In the genomic region with DNA sequence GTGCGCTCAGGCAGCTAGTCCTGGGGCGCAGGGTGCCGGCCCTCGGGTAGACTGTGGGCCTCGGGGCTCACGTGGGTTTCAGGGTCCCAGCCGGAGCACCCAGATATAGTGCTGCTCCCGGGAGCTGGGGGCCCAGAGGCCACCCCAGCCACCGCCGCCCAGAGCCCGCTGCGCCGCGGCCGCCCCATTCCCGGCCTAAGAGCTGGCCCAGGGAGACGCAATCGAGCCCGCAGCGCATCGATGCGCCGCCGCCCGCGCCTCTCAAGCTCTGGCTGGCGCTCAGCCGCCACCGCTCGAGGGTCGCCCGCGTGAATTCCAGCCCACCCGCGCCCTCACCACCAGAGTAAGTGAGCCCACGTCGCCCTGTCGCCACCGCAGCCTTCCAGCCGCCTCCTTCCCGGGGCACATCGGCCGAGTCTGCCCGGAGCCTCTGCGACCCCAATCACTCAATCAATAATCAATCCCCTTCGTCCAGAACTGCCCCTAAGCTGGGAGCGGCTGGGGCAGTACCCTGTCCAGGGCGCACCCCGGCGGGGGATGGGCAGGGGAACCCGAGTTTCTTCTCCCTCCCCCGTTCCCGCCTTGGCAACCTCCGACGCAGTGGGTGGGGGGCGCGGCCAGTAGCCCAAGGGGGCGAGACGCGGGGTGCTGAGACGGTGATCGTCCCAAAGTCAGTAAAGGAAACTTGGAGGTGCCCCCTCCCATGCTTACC, we compare ENCODE assay signal across 8 mouse cellular contexts. TPM values are rescaled to one million over a fixed set of nuclear protein-coding genes. Genes with fewer than 3 reads are reported as not detected.
DNase-seq lines count a peak whose midpoint lies in the region; ATAC-seq lines count a peak whose summit lies in the region.

No protein-coding gene starts in this region.

- no peaks in the 10 kb centered on the region for H3K36me3 ChIP-seq in forebrain, embryonic 12.5 days (replicated peaks)

- no peaks in the 10 kb centered on the region for H3K9me3 ChIP-seq in forebrain, embryonic 12.5 days

- H3K27me3 ChIP-seq in forebrain, embryonic 12.5 days = peaks cover 47% of the 10 kb centered on the region

- WGBS in forebrain, embryonic 12.5 days = under 1% methylated on average over 62 of the region's 62 CpGs

- intact Hi-C loops in heart, postnatal 14 days (cut with DNase I) = loop anchor here (10.0 kb wide), 2 partner anchors 278 to 648 kb away; no protein-coding TSS in a partner anchor

- H3K4me3 ChIP-seq in brown adipose tissue, adult 24 weeks (ENCODE audit: insufficient read depth, low read depth, low read length) = peak overlapping the region; percentile 99
- peak overlapping the region; percentile 74 for H3K4me3 ChIP-seq in forebrain, embryonic 12.5 days (replicated peaks)

- H3K4me2 ChIP-seq in forebrain, embryonic 12.5 days = peak overlapping the region; percentile 99

- peak overlapping the region; percentile 82 for H3K9ac ChIP-seq in forebrain, embryonic 12.5 days

- H3K27ac ChIP-seq in brown adipose tissue, adult 24 weeks (replicated peaks; ENCODE audit: low read depth, low read length) = peak overlapping the region; percentile 73
- H3K27ac ChIP-seq in forebrain, embryonic 12.5 days = peak overlapping the region; percentile 87

- DNase-seq in ZHBTc4 (ENCODE audit: low read depth, low spot score) (peak; percentile 87), MN1 (ENCODE audit: low spot score) (no peak)
- DNase-seq in heart, postnatal 14 days = peak; percentile 76 to 81
- peak; percentile 84 to 88 for DNase-seq in kidney, postnatal 4 days
- peak; percentile 18 for DNase-seq in lung, postnatal 25 days (ENCODE audit: low spot score)
- DNase-seq in right cerebral cortex, postnatal 10 days (ENCODE audit: low spot score in 2 of 2) = peak; percentile 71 to 76

- H3K4me1 ChIP-seq in brown adipose tissue, adult 24 weeks (ENCODE audit: control insufficient read depth, insufficient read depth, insufficient read length, low read length) = no peaks in the 10 kb centered on the region
- peaks cover 33% of the 10 kb centered on the region for H3K4me1 ChIP-seq in forebrain, embryonic 12.5 days

- ATAC-seq in forebrain, embryonic 12.5 days (ENCODE audit: low FRiP score) = peak; percentile 57

RNA-seq across cellular contexts. Expression of a gene that starts 1.4 kb away (rescaled TPM):
- 0.58 and 0.79 TPM in 2 replicates for polyA plus RNA-seq in brown adipose tissue, adult 24 weeks (2012; ENCODE audit: insufficient read depth, insufficient read length, missing spikeins)
- polyA plus RNA-seq in forebrain, embryonic 12.5 days (2016; fragmentation: Nextera tagmentation; extraction: Ambion mirVana) = 9.9 and 12.6 TPM in 2 replicates
- total RNA-seq in heart, postnatal 14 days (2021) = 1 to 10 TPM; 5.7 to 6.1 TPM
